Mouse (Mus musculus) lung, embryonic 16.5 days (tissue): ENCODE measurements around the gene Fbxl20. TPM values are rescaled to one million over a fixed set of nuclear protein-coding genes. Genes with fewer than 3 reads are reported as not detected.
A peak's percentile ranks its signal among the peaks of the same experiment; 100 is the strongest.

ENCODE experiments used
- ATAC-seq: fragments of 200-750 bp; cut with Nextera tagmentation; 2 replicates; pipeline ENCODE4 v1.8.0; 2017; ENCODE audit warnings: low read depth, mild to moderate bottlenecking, moderate library complexity
- H3K27ac ChIP-seq: fragments of 300-500 bp; sonication (generic); 2 replicates; pipeline ENCODE4 v1.5.1; 2014; ENCODE audit warnings: mild to moderate bottlenecking, control low read depth, low read length
- H3K27me3 ChIP-seq: fragments of 300-500 bp; sonication (generic); 2 replicates; pipeline ENCODE4 v1.6.1; 2014; ENCODE audit warnings: low read depth, low read length, mixed read lengths; ENCODE audit not compliant: control insufficient read depth, insufficient read depth
- H3K36me3 ChIP-seq: fragments of 300-500 bp; sonication (generic); 2 replicates; pipeline ENCODE4 v1.6.1; 2014; ENCODE audit warnings: low read length; ENCODE audit not compliant: control insufficient read depth, insufficient read depth
- H3K4me1 ChIP-seq: fragments of 300-500 bp; sonication (generic); replicated peaks from 2 replicates; pipeline ENCODE4 v1.6.1; 2014; ENCODE audit warnings: low read length, mixed read lengths; ENCODE audit not compliant: control insufficient read depth, insufficient read depth
- H3K4me2 ChIP-seq: fragments of 300-500 bp; sonication (generic); 2 replicates; pipeline ENCODE4 v1.6.1; 2014; ENCODE audit warnings: low read depth, low read length, control low read depth
- H3K4me3 ChIP-seq: fragments of 300-500 bp; sonication (generic); 2 replicates; pipeline ENCODE4 v1.5.1; 2014; ENCODE audit warnings: mild to moderate bottlenecking, low read length, control low read depth
- H3K9ac ChIP-seq: fragments of 300-500 bp; sonication (generic); 2 replicates; pipeline ENCODE4 v1.6.1; 2014; ENCODE audit warnings: low read length, control low read depth
- H3K9me3 ChIP-seq: fragments of 300-500 bp; sonication (generic); 2 replicates; pipeline ENCODE4 v1.6.1; 2016; ENCODE audit warnings: low read length; ENCODE audit not compliant: control insufficient read depth
- WGBS: fragments of 180-500 bp; shearing (Covaris S2); extraction: QIAGEN DNeasy Blood & Tissue Kit; methylation state at CpG from one replicate; pipeline ENCODE4 v1.1.7; 2014; 5-methylcytosine and 5-hydroxymethylcytosine counted together
- polyA plus RNA-seq: library from polyadenylated mRNA; unstranded; fragments of >200 nt; fragmentation: Nextera tagmentation; extraction: Ambion mirVana; gene quantifications from 2 replicates; pipeline ENCODE4 v1.2.1, GENCODE M21; 2015

The Fbxl20 gene
- polyA plus RNA-seq, 1 experiment from 2014 or later = 13.9 TPM

- H3K9me3 ChIP-seq = no peaks in the 10 kb centered on the region
- H3K4me2 ChIP-seq = peak overlapping the region; percentile 90
- H3K9ac ChIP-seq = peak overlapping the region; percentile 90
- peak overlapping the region; percentile 90 for H3K4me3 ChIP-seq
- H3K27me3 ChIP-seq = no peaks in the 10 kb centered on the region
- peaks cover 14% of the 10 kb centered on the region for H3K4me1 ChIP-seq
- 0% methylated on average over 48 of the region's 57 CpGs for WGBS
- no peaks in the 10 kb centered on the region; the same call in 1 of the 2 replicates for H3K36me3 ChIP-seq
- ATAC-seq = peak; percentile 93
- H3K27ac ChIP-seq = peak overlapping the region; percentile 91
Measured at GRCm38 (mm10) chr11:98149304-98149750, 876 bp downstream of the Fbxl20 start.

- H3K9me3 ChIP-seq = no peaks in the 10 kb centered on the region
- H3K4me1 ChIP-seq = peaks cover 14% of the 10 kb centered on the region
- 2% methylated on average over 35 of the region's 45 CpGs for WGBS
- H3K27ac ChIP-seq = peak overlapping the region; percentile 91
- no peaks in the 10 kb centered on the region for H3K27me3 ChIP-seq
- peak; percentile 29 for ATAC-seq
- peak overlapping the region; percentile 90 for H3K4me2 ChIP-seq
- peak overlapping the region; percentile 90 for H3K9ac ChIP-seq
- H3K4me3 ChIP-seq = peak overlapping the region; percentile 90
- no peaks in the 10 kb centered on the region; the same call in 1 of the 2 replicates for H3K36me3 ChIP-seq
Measured at GRCm38 (mm10) chr11:98148551-98149301, 1.5 kb downstream of the Fbxl20 start.

DNA sequence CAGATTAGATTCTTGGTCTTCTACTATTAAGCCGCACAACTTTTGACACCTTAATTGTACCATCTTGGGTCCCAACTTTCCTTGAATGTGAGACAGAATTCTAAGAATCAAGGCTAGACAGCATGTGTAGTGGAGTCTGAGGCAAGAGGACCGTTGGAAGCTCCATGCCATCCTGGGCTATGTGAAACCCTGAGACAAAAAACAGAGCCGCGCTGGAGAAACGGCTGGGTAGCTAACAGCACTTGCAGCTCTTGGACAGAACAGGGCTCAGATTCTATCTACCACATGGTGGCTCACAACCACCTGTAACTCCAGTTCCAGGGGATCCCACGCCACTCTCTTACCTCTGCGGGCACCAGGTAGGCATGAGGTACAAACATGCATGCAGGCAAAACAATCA lies 4.3 kb downstream of the Fbxl20 start:
- H3K4me3 ChIP-seq = no peak overlapping the region
- no peaks in the 10 kb centered on the region for H3K36me3 ChIP-seq
- no peak overlapping the region for H3K9ac ChIP-seq
- no peak overlapping the region for H3K4me2 ChIP-seq
- no peaks in the 10 kb centered on the region for H3K9me3 ChIP-seq
- WGBS = 87% methylated on average over 7 of the region's 7 CpGs
- no peak overlapping the region for H3K27ac ChIP-seq
- no peaks in the 10 kb centered on the region for H3K27me3 ChIP-seq
- ATAC-seq = no peak
- H3K4me1 ChIP-seq = peaks cover 14% of the 10 kb centered on the region

DNA sequence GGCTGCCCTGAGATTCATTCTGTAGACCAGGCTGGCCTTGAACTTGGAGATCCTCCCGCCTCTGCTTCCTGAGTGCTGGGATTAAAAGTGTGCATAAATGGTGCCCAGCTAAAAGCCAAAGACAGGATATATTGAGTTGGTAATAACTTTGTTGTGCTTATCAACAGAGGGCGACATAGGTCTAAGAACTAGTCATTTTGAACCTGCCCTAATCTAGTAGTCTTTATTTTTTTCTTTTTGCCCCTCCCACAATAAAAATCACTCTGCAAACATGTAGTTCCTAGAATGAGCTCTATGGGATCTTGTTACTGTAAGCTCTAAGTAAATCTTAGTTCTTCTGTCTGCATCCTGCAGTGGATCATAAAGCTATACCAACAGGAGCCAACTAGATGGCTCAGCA lies 7.7 kb downstream of the Fbxl20 start:
- Histone ChIP-seq H3K4me1 (peaks cover 4% of the 10 kb centered on the region), H3K4me3 (no peak overlapping the region), H3K9ac (no peak overlapping the region), H3K9me3 (no peaks in the 10 kb centered on the region), H3K36me3 (no peaks in the 10 kb centered on the region), H3K4me2 (no peak overlapping the region), H3K27me3 (no peaks in the 10 kb centered on the region), H3K27ac (no peak overlapping the region)
- ATAC-seq = no peak
- 90% methylated on average over 2 of the region's 2 CpGs for WGBS

DNA sequence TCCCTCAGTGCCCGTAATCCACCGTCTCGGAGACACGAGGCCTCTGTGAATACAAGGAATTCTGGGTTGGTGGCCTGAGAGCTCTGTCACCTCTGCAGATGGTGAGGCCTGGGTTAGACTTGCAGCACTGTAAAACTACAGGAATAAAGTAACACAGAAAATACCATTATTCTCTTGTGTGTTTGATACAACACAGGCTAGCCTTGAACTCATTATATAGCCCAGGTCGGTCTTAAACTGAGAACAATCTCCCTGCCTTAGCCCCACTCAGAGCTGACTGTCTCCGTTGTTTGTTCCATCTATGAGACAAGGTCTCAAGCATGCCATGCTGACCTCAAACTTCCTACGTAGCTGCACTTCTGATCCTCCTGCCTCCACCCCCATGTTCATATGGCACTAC lies 11.3 kb downstream of the Fbxl20 start:
- H3K4me3 ChIP-seq = no peak overlapping the region
- H3K27me3 ChIP-seq = no peaks in the 10 kb centered on the region
- WGBS = 80% methylated on average over 7 of the region's 7 CpGs
- H3K4me1 ChIP-seq = no peaks in the 10 kb centered on the region
- H3K27ac ChIP-seq = no peak overlapping the region
- no peaks in the 10 kb centered on the region for H3K9me3 ChIP-seq
- no peak overlapping the region for H3K9ac ChIP-seq
- no peaks in the 10 kb centered on the region for H3K36me3 ChIP-seq
- ATAC-seq = no peak
- no peak overlapping the region for H3K4me2 ChIP-seq

- Histone ChIP-seq H3K4me3 (no peak overlapping the region), H3K9me3 (no peaks in the 10 kb centered on the region), H3K36me3 (no peaks in the 10 kb centered on the region), H3K4me1 (no peaks in the 10 kb centered on the region), H3K27me3 (no peaks in the 10 kb centered on the region), H3K9ac (no peak overlapping the region), H3K4me2 (no peak overlapping the region), H3K27ac (no peak overlapping the region)
- ATAC-seq = no peak
- WGBS = 88% methylated on average over 11 of the region's 11 CpGs
Measured at GRCm38 (mm10) chr11:98137836-98138235, 12.4 kb downstream of the Fbxl20 start.

- Histone ChIP-seq H3K27ac (no peak overlapping the region), H3K9me3 (no peaks in the 10 kb centered on the region), H3K4me1 (no peaks in the 10 kb centered on the region), H3K27me3 (no peaks in the 10 kb centered on the region), H3K4me3 (no peak overlapping the region), H3K9ac (no peak overlapping the region), H3K4me2 (no peak overlapping the region), H3K36me3 (no peaks in the 10 kb centered on the region)
- no peak for ATAC-seq
- WGBS = 56% methylated on average over 4 of the region's 4 CpGs
Measured at GRCm38 (mm10) chr11:98134951-98135350, 15.3 kb downstream of the Fbxl20 start.

- no peak for ATAC-seq
- no peaks in the 10 kb centered on the region for H3K9me3 ChIP-seq
- no peak overlapping the region for H3K4me3 ChIP-seq
- H3K27me3 ChIP-seq = no peaks in the 10 kb centered on the region
- 74% methylated on average over 5 of the region's 5 CpGs for WGBS
- no peak overlapping the region for H3K9ac ChIP-seq
- no peak overlapping the region for H3K27ac ChIP-seq
- H3K4me1 ChIP-seq = no peaks in the 10 kb centered on the region
- H3K4me2 ChIP-seq = no peak overlapping the region
- peaks cover 4% of the 10 kb centered on the region; the same call in 1 of the 2 replicates for H3K36me3 ChIP-seq
Measured at GRCm38 (mm10) chr11:98123424-98123823, 26.8 kb downstream of the Fbxl20 start.

DNA sequence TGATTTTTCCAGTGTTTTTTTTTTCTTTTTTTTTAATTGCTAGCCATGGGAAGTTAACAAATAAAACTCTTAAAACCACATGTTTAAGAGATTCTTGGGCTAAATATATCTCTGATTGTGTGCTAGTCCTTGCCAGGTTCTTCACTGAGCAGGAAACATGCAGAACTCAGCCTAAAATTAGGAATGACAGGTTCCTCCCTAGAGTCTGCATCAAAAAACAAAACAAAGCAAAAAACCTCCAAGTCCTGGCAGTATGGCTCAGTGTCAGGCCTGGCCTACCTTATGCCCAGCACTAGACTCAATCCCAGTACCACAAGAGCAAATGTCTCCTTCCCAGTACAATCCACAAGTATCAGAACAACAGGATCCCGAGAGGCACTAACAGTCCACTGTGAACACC lies 35.8 kb downstream of the Fbxl20 start:
- no peak overlapping the region for H3K4me2 ChIP-seq
- ATAC-seq = no peak
- no peak overlapping the region for H3K27ac ChIP-seq
- H3K27me3 ChIP-seq = no peaks in the 10 kb centered on the region
- peaks cover 7% of the 10 kb centered on the region; the same call in 1 of the 2 replicates for H3K36me3 ChIP-seq
- H3K4me3 ChIP-seq = no peak overlapping the region
- H3K9me3 ChIP-seq = no peaks in the 10 kb centered on the region
- 82% methylated on average over 1 of the region's 1 CpGs for WGBS
- H3K9ac ChIP-seq = no peak overlapping the region
- no peaks in the 10 kb centered on the region for H3K4me1 ChIP-seq
